In the genomic region with DNA sequence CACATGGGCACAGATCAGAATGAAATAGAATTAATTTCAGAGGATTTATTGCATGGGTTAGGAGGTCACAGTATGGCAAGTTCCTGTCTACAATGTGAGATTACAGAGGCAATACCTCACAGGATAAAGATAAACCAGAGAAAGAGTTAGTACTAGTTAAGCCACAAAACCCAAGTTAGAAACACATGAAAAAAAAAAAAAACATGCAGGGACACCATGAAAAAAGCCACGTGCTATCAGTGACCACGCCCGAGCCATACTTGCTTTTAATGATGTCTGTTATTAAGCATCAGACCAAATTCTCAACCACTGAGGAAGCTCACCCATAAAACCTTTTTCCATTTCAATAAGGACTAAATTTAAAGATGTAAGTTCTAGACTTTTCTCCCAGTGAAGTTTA, we compare ENCODE assay signal across 17 mouse cellular contexts.
"Had no signal": no experiment of that assay in that cellular context is flagged by ENCODE, and none has a peak within 500 bp of the region (broad histone marks: within the 10 kb centered on the region; RNA-seq: fewer than 3 reads in every experiment).

No protein-coding gene starts in this region.

- ATAC-seq: lung, postnatal 0 days; midbrain, embryonic 13.5 days; midbrain, embryonic 15.5 days had no signal

- H3K4me2 ChIP-seq: lung, embryonic 15.5 days; midbrain, embryonic 11.5 days; midbrain, embryonic 13.5 days; midbrain, embryonic 15.5 days; neural tube, embryonic 12.5 days; stomach, embryonic 15.5 days had no signal

- H3K36me3 ChIP-seq: lung, embryonic 15.5 days; midbrain, embryonic 13.5 days; midbrain, embryonic 15.5 days; neural tube, embryonic 12.5 days; stomach, embryonic 15.5 days had no signal

- H3K9ac ChIP-seq: lung, embryonic 15.5 days; midbrain, embryonic 13.5 days; midbrain, embryonic 15.5 days; neural tube, embryonic 12.5 days; stomach, embryonic 15.5 days had no signal

- H3K4me1 ChIP-seq: lung, embryonic 15.5 days; midbrain, embryonic 13.5 days; midbrain, embryonic 15.5 days; neural tube, embryonic 12.5 days; stomach, embryonic 15.5 days had no signal

- H3K27me3 ChIP-seq: lung, embryonic 15.5 days; megakaryocyte, embryonic 14.5 days; midbrain, embryonic 13.5 days; midbrain, embryonic 15.5 days; neural tube, embryonic 12.5 days; stomach, embryonic 15.5 days had no signal

- H3K27ac ChIP-seq: lung, embryonic 15.5 days; macrophage; midbrain, embryonic 13.5 days; midbrain, embryonic 15.5 days; neural tube, embryonic 12.5 days; stomach, embryonic 15.5 days; stomach, postnatal 0 days had no signal

- H3K4me3 ChIP-seq: lung, embryonic 15.5 days; megakaryocyte, embryonic 14.5 days; midbrain, embryonic 13.5 days; midbrain, embryonic 15.5 days; neural tube, embryonic 12.5 days; stomach, embryonic 15.5 days had no signal

- DNase-seq: lung, adult 2 months; lung, postnatal 14 days; lung, postnatal 36 days; right cerebral cortex, postnatal 14 days; thymus, adult 2 months; thymus, postnatal 25 days; thymus, postnatal 4 days had no signal

- H3K9me3 ChIP-seq: lung, embryonic 15.5 days; megakaryocyte, embryonic 14.5 days; stomach, embryonic 15.5 days had no signal
